Mouse (Mus musculus) liver, embryonic 13.5 days (tissue): ENCODE data around the gene Tmem256. TPM values are rescaled to one million over a fixed set of nuclear protein-coding genes. Genes with fewer than 3 reads are reported as not detected.

Experiments used
- ATAC-seq: fragments of 200-750 bp; cut with Nextera tagmentation; 2 replicates; pipeline ENCODE4 v1.8.0; 2017; ENCODE audit warnings: low read depth, mild to moderate bottlenecking, moderate number of reproducible peaks, moderate library complexity
- DNase-seq: peaks from one replicate; pipeline ENCODE4 v3.0.0; 2022
- H3K27ac ChIP-seq: fragments of 300-500 bp; sonication (generic); 2 replicates; pipeline ENCODE4 v1.5.1; 2015; ENCODE audit warnings: moderate library complexity, mild to moderate bottlenecking, inconsistent platforms
- H3K27me3 ChIP-seq: fragments of 300-500 bp; sonication (generic); 2 replicates; pipeline ENCODE4 v1.6.1; 2015; ENCODE audit warnings: mild to moderate bottlenecking, inconsistent platforms
- H3K36me3 ChIP-seq: fragments of 300-500 bp; sonication (generic); 2 replicates; pipeline ENCODE4 v1.6.1; 2015; ENCODE audit warnings: mild to moderate bottlenecking, inconsistent platforms
- H3K4me1 ChIP-seq: fragments of 300-500 bp; sonication (generic); replicated peaks from 2 replicates; pipeline ENCODE4 v1.6.1; 2015; ENCODE audit warnings: inconsistent platforms
- H3K4me2 ChIP-seq: fragments of 300-500 bp; sonication (generic); 2 replicates; pipeline ENCODE4 v1.6.1; 2015; ENCODE audit warnings: inconsistent platforms, mild to moderate bottlenecking, moderate library complexity
- H3K4me3 ChIP-seq: fragments of 300-500 bp; sonication (generic); replicated peaks from 2 replicates; pipeline ENCODE4 v1.5.1; 2015; ENCODE audit warnings: mild to moderate bottlenecking, inconsistent platforms
- H3K9ac ChIP-seq: fragments of 300-500 bp; sonication (generic); 2 replicates; pipeline ENCODE4 v1.6.1; 2015; ENCODE audit warnings: mild to moderate bottlenecking, inconsistent platforms
- H3K9me3 ChIP-seq: fragments of 300-500 bp; sonication (generic); replicated peaks from 2 replicates; pipeline ENCODE4 v1.6.1; 2016; ENCODE audit warnings: inconsistent platforms
- WGBS: fragments of 180-500 bp; shearing (Covaris S2); methylation state at CpG from one replicate; pipeline ENCODE4 v1.1.7; 2015; ENCODE audit not compliant: insufficient replicate concordance; 5-methylcytosine and 5-hydroxymethylcytosine counted together
- polyA plus RNA-seq: library from polyadenylated mRNA; unstranded; fragments of >200 nt; fragmentation: Nextera tagmentation; extraction: Ambion mirVana; gene quantifications from 2 replicates; pipeline ENCODE4 v1.2.1, GENCODE M21; 2015

Tmem256 gene
- polyA plus RNA-seq = 321 and 345 TPM in 2 replicates

DNA sequence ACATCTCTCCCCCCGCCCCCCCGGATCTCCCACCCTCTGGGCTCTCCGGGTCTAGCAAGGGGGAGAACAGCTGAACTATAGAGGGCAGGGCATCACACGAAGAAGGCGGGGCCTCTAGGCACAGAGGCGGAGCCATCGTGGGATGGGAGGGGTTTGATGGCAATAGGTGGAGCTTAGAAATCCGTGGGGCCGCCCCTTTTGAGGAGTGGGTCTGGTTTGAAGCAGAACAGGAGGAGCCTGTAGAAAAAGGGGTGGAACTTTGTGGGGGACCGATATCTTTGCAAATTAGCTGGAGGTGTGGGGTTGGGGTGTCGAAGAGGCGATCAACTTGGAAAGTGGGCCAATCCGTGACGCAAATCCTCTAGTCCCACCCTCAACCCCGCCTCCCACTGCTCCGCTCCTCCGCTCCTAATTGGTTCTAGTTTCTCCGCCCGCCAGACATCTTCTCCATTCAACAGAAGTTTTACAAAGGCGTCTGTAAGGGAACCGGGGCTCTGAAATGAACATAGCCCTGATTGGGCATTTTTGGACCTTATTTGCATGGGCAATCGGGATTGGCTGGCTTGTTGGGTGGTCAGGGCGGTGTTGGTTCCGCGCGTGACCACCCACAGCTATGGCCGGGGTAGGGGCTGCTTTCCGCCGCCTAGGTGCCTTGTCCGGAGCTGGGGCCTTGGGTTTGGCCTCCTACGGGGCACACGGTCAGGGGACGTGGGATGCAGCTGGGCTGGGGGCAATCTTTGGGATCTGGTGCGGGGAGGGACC is at the start of gene Tmem256:
TSS of gene Tmem256 (plus strand) at position 563 of the 762 bp plus-strand sequence.
- DNase-seq (peak; percentile 96), ATAC-seq (peak; percentile 89)
- Histone ChIP-seq H3K4me3 (peak within 1 kb of the TSS; percentile 70), H3K4me1 (peaks cover 65% of the 10 kb centered on the region), H3K36me3 (0 out of 2 replicates have a peak, but pooled peaks cover 3% of the 10 kb centered on the region), H3K27me3 (peaks cover 46% of the 10 kb centered on the region), H3K27ac (peak within 1 kb of the TSS; percentile 85), H3K9me3 (no peaks in the 10 kb centered on the region), H3K9ac (peak within 1 kb of the TSS; percentile 80), H3K4me2 (peak within 1 kb of the TSS; percentile 95)
- WGBS = under 1% methylated on average over 34 of the region's 34 CpGs

DNA sequence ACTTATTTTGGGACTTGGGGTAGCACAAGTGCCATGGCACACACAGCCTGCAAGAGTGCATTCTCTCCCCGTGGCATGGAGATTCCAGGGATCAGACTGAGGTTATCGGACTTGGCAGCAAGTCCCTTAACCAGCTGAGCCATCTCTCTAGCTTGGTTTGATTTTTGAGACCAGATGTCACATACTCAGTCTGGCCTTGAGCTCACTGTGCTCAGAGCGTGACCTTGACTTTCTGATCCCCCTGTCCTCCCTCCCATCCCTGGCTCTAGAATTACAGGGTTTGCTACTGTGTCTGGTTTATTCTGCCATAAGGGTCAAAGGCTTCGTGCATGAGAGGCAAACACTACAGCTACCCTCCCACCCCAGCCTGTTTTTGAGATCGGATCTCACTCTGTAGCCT is 48.9 kb upstream of the Tmem256 start:
- DNase-seq (no peak), ATAC-seq (no peak)
- WGBS = 52% methylated on average over 5 of the region's 5 CpGs
- Histone ChIP-seq H3K4me1 (peaks cover 17% of the 10 kb centered on the region), H3K27ac (no peak overlapping the region), H3K36me3 (no peaks in the 10 kb centered on the region), H3K4me3 (no peak overlapping the region), H3K4me2 (no peak overlapping the region), H3K9me3 (no peaks in the 10 kb centered on the region), H3K9ac (no peak overlapping the region; the same call in 1 of the 2 replicates), H3K27me3 (peaks cover 28% of the 10 kb centered on the region)

GRCm38 (mm10) chr11:69791420-69791819 is 46.9 kb upstream of the Tmem256 start:
- peaks cover 36% of the 10 kb centered on the region for H3K27me3 ChIP-seq
- WGBS = 50% methylated on average over 5 of the region's 5 CpGs
- no peaks in the 10 kb centered on the region for H3K36me3 ChIP-seq
- H3K9ac ChIP-seq = no peak overlapping the region
- no peaks in the 10 kb centered on the region for H3K9me3 ChIP-seq
- ATAC-seq (no peak), DNase-seq (no peak)
- peaks cover 18% of the 10 kb centered on the region for H3K4me1 ChIP-seq
- H3K27ac ChIP-seq = no peak overlapping the region
- H3K4me2 ChIP-seq = no peak overlapping the region
- H3K4me3 ChIP-seq = no peak overlapping the region

GRCm38 (mm10) chr11:69793429-69793828 is 44.9 kb upstream of the Tmem256 start:
- no peak for DNase-seq
- Histone ChIP-seq H3K27ac (no peak overlapping the region), H3K4me2 (no peak overlapping the region), H3K27me3 (peaks cover 56% of the 10 kb centered on the region), H3K9ac (no peak overlapping the region), H3K9me3 (no peaks in the 10 kb centered on the region), H3K4me3 (no peak overlapping the region), H3K4me1 (peaks cover 18% of the 10 kb centered on the region), H3K36me3 (no peaks in the 10 kb centered on the region)
- no peak for ATAC-seq
- WGBS = 40% methylated on average over 5 of the region's 5 CpGs

DNA sequence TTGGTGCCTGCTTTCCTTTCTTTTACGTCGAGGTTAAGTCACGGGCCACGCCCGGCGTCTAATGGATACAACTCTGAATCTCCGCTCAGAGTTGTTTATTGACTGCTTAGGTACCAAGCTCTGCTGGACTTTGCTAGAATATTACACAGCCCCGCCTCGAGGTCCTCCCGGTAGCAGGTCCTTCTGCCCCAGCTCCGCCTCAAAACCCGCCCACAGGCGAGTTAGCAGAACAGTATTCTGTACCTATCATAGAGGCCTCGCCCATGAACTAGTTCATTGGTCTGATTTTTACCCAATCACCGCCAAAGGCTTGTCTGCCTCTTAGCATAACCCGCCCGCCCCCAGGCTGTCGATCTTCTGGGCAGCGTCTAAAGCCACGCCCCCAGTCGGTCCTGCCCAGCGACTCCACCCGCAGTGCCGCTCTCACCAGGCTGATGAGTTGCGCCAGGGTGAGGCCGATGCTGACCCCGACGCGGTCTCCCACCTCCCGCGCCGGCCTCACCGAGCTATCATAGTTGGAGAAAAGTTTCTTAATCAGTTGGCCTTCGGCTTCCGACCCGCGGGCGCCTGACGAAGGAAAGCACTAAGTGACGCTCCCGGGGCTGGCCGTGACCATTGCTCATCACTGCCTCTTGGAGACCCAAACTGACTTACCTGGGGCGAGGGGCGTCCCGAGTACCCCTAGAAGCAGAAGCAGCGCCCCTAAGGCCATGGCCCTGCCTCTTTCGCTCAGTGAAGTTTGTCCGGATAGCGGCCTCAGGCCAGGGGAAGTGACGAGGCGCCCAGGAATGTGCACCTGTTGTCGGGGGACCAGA is 42.9 kb upstream of the Tmem256 start, which contains the start of gene Chrnb1:
TSS of gene Chrnb1 (minus strand) at position 776 of the 815 bp plus-strand sequence.
- no peaks in the 10 kb centered on the region for H3K9me3 ChIP-seq
- H3K4me3 ChIP-seq = peak within 1 kb of the TSS; percentile 59
- peaks cover 19% of the 10 kb centered on the region for H3K4me1 ChIP-seq
- DNase-seq (peak; percentile 96), ATAC-seq (peak; percentile 99)
- H3K4me2 ChIP-seq = peak within 1 kb of the TSS; percentile 94
- WGBS = 1% methylated on average over 52 of the region's 52 CpGs
- H3K36me3 ChIP-seq = no peaks in the 10 kb centered on the region
- peak within 1 kb of the TSS; percentile 54; the same call in 1 of the 2 replicates for H3K27ac ChIP-seq
- peaks cover 75% of the 10 kb centered on the region for H3K27me3 ChIP-seq
- H3K9ac ChIP-seq = peak within 1 kb of the TSS; percentile 63

DNA sequence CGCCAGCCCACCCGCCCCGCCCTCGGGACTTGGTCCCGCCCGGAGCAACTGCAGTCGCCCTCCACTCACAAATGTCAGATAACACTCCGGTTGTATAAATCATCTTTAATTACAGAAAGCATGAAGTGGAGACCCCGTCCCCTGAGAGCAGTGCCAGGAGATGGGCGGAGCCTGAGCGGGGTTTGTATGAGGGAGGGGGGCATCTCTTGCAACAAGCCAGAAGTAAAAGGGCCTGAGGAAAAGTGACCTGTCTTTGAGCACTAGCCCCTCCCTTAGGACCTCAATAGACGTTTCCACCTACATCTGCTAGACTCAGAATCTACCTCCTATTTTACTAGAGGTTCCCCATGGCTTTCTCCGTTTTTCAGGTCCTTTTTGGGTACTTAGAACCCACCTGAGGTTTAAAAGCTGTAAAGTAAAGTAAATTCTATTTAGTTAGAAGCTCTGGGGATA is 42.3 kb upstream of the Tmem256 start:
- DNase-seq (no peak), ATAC-seq (no peak)
- Histone ChIP-seq H3K4me2 (peak overlapping the region; percentile 94), H3K36me3 (no peaks in the 10 kb centered on the region), H3K9ac (peak overlapping the region; percentile 63), H3K4me3 (peak overlapping the region; percentile 59), H3K9me3 (no peaks in the 10 kb centered on the region), H3K27ac (no peak overlapping the region), H3K4me1 (peaks cover 26% of the 10 kb centered on the region), H3K27me3 (peaks cover 82% of the 10 kb centered on the region)
- WGBS = 4% methylated on average over 13 of the region's 13 CpGs

DNA sequence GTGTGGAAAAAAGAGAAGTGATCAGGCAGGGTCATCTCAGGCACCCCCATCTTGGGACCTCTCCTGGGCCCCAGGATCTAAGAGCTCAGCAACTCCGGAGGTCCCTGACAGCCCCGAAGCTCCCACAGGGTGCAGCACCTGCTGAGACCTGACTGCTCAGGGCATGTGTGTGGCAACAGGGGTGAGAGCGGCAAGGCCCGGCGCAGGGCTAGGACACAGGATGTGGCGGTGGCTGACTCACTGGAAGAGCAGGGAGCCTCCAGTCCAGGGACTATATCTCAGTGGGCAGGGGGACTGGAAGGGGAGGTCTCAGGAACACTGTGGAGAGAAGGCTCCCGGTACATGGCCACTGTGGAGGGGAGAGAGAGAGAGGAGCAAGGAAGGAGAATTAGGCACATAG is 40.4 kb upstream of the Tmem256 start:
- Histone ChIP-seq H3K27ac (no peak overlapping the region), H3K9me3 (no peaks in the 10 kb centered on the region), H3K27me3 (peaks cover 86% of the 10 kb centered on the region), H3K4me3 (no peak overlapping the region), H3K4me2 (no peak overlapping the region), H3K36me3 (no peaks in the 10 kb centered on the region), H3K9ac (no peak overlapping the region), H3K4me1 (peaks cover 45% of the 10 kb centered on the region)
- DNase-seq (no peak), ATAC-seq (no peak)
- 60% methylated on average over 7 of the region's 7 CpGs for WGBS

DNA sequence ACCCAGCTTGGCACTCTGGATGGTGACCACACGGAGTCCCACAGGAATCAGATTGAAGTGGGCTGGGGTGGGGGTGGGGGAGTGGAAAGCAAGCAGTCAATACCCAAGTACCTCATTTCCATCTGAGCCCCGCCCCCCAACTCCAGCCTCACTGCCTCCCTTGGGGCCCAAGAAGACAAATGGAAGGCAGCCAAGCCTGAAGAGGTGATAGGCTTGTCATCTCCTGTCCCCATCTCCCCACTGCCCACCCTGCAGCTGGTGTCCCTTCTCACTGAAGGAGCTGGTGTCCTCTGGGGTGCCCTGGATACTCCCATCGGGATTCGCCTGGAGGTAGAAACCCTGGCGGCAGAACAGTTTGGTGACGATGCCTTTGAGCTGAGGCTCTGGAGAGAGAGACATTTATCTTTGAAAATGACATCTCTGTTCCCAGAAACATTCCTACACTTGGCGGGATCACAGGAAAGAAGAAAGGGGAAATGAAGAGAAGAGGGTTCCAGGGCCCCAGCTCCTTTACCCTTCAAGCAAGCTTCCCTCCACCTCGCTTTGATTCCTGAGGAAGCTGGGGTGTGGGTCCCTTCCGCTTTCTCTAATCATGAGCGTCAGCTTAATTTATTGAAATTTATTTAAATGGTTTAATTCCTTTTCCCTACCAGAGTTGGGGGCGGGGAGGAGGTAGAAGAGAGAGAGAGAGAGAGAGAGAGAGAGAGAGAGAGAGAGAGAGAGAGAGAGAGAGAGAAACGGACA is 38.7 kb upstream of the Tmem256 start:
- DNase-seq (no peak), ATAC-seq (no peak)
- no peak overlapping the region for H3K27ac ChIP-seq
- no peak overlapping the region for H3K9ac ChIP-seq
- H3K4me3 ChIP-seq = no peak overlapping the region
- 37% methylated on average over 11 of the region's 12 CpGs for WGBS
- peaks cover 61% of the 10 kb centered on the region for H3K4me1 ChIP-seq
- no peaks in the 10 kb centered on the region for H3K9me3 ChIP-seq
- H3K36me3 ChIP-seq = no peaks in the 10 kb centered on the region
- peak overlapping the region; percentile 6; the same call in 1 of the 2 replicates for H3K4me2 ChIP-seq
- peaks cover 89% of the 10 kb centered on the region for H3K27me3 ChIP-seq

- DNase-seq (no peak), ATAC-seq (no peak)
- no peak overlapping the region for H3K9ac ChIP-seq
- 7% methylated on average over 11 of the region's 11 CpGs for WGBS
- H3K4me1 ChIP-seq = peaks cover 62% of the 10 kb centered on the region
- no peaks in the 10 kb centered on the region for H3K9me3 ChIP-seq
- H3K4me3 ChIP-seq = peak overlapping the region; percentile 45
- no peak overlapping the region for H3K27ac ChIP-seq
- H3K4me2 ChIP-seq = peak overlapping the region; percentile 77
- peaks cover 94% of the 10 kb centered on the region for H3K27me3 ChIP-seq
- H3K36me3 ChIP-seq = no peaks in the 10 kb centered on the region
Observed at GRCm38 (mm10) chr11:69800138-69800391, 38.2 kb upstream of the Tmem256 start.

DNA sequence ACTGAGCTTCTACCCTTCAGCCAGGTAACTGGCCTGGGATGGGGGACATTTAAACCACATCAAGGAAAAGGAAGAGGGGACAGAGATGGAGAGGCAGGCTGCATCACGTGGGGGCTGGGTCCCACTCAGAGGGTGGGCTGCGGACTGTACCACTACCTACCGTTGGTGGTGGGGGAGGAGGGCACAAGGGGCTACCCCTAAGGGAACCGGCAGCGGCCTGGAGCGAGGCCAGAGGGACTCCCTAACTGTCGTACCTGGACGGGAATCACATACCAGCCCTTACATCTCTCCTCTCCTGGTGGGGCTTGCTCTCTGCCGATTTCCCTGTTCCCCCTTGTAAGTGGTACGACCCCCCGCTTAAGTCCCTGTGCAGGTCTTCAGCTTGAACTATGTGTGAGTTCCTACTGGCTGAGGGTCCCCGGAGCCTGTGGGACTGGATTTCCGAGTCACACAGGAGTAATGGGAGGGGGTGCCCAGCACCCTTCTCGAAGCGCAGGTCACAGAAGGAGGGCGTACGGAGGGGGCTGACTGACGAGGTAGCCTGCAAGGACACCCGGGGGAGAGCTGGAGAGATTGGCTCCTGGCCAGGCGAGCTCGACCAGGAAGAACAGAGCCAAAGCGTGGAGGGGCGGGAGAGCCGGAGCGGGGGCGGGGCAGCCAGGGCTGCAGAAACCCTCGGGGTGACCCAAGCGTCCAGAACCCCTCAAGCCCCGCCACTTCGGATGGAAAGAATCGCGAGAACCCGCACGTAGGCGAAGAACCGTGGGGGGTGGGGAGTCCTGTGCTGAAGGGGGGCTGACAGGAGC is 37.7 kb upstream of the Tmem256 start:
- no peaks in the 10 kb centered on the region for H3K36me3 ChIP-seq
- peak overlapping the region; percentile 77 for H3K4me2 ChIP-seq
- no peak for DNase-seq
- H3K4me1 ChIP-seq = peaks cover 65% of the 10 kb centered on the region
- ATAC-seq = no peak
- H3K9ac ChIP-seq = peak overlapping the region; percentile 31
- H3K27ac ChIP-seq = no peak overlapping the region
- peak overlapping the region; percentile 45 for H3K4me3 ChIP-seq
- H3K9me3 ChIP-seq = no peaks in the 10 kb centered on the region
- 2% methylated on average over 36 of the region's 36 CpGs for WGBS
- H3K27me3 ChIP-seq = peaks cover 100% of the 10 kb centered on the region
